Mouse (Mus musculus) liver, embryonic 16.5 days (tissue): ENCODE data around the gene Bricd5. TPM values are rescaled to one million over a fixed set of nuclear protein-coding genes. Genes with fewer than 3 reads are reported as not detected.
"Not testable (repeated sequence)": the region's sequence is repeated elsewhere in the genome, so short reads cannot be mapped to it uniquely, and the experiment has no call there.

Experiments
- ATAC-seq: fragments of 200-750 bp; cut with Nextera tagmentation; 2 replicates; pipeline ENCODE4 v1.8.0; 2017; ENCODE audit warnings: low read depth, mild to moderate bottlenecking, moderate number of reproducible peaks, moderate library complexity
- H3K27ac ChIP-seq: fragments of 300-500 bp; sonication (generic); 2 replicates; pipeline ENCODE4 v1.5.1; 2014; ENCODE audit warnings: mild to moderate bottlenecking, low read length
- H3K27me3 ChIP-seq: fragments of 300-500 bp; sonication (generic); 2 replicates; pipeline ENCODE4 v1.6.1; 2014; ENCODE audit warnings: low read depth, low read length, mixed read lengths; ENCODE audit not compliant: control insufficient read depth, insufficient read depth
- H3K36me3 ChIP-seq: fragments of 300-500 bp; sonication (generic); 2 replicates; pipeline ENCODE4 v1.6.1; 2014; ENCODE audit warnings: mild to moderate bottlenecking; ENCODE audit not compliant: control insufficient read depth, insufficient read depth
- H3K4me1 ChIP-seq: fragments of 300-500 bp; sonication (generic); 2 replicates; pipeline ENCODE4 v1.6.1; 2014; ENCODE audit warnings: low read depth, low read length, mixed read lengths; ENCODE audit not compliant: control insufficient read depth
- H3K4me2 ChIP-seq: fragments of 300-500 bp; sonication (generic); 2 replicates; pipeline ENCODE4 v1.6.1; 2014; ENCODE audit warnings: low read depth, low read length, mixed read lengths
- H3K4me3 ChIP-seq: fragments of 300-500 bp; sonication (generic); 2 replicates; pipeline ENCODE4 v1.5.1; 2014; ENCODE audit warnings: low read depth, mild to moderate bottlenecking, low read length
- H3K9ac ChIP-seq: fragments of 300-500 bp; sonication (generic); 2 replicates; pipeline ENCODE4 v1.6.1; 2014; ENCODE audit warnings: low read depth, low read length
- H3K9me3 ChIP-seq: fragments of 300-500 bp; sonication (generic); replicated peaks from 2 replicates; pipeline ENCODE4 v1.6.1; 2016; ENCODE audit warnings: low read length; ENCODE audit not compliant: control insufficient read depth
- WGBS: fragments of 180-500 bp; shearing (Covaris S2); extraction: QIAGEN DNeasy Blood & Tissue Kit; methylation state at CpG from one replicate; pipeline ENCODE4 v1.1.7; 2014; ENCODE audit not compliant: insufficient replicate concordance; 5-methylcytosine and 5-hydroxymethylcytosine counted together
- polyA plus RNA-seq: library from polyadenylated mRNA; unstranded; fragments of >200 nt; fragmentation: Nextera tagmentation; extraction: Ambion mirVana; gene quantifications from 2 replicates; pipeline ENCODE4 v1.2.1, GENCODE M21; 2015

Bricd5 gene
- polyA plus RNA-seq, result not detected in 2 replicates

GRCm38 (mm10) chr17:24473612-24474275 is at the start of gene Bricd5:
TSS of gene Bricd5 (plus strand) at chr17:24473884.
- peak within 1 kb of the TSS; percentile 94 for H3K4me3 ChIP-seq
- ATAC-seq, result no peak
- H3K4me1 ChIP-seq, result peaks cover 31% of the 10 kb centered on the region
- no peak within 1 kb of the TSS for H3K27ac ChIP-seq
- H3K9ac ChIP-seq, result no peak within 1 kb of the TSS; the same call in 1 of the 2 replicates
- H3K36me3 ChIP-seq, result peaks cover 39% of the 10 kb centered on the region
- 76% methylated on average over 6 of the region's 6 CpGs for WGBS
- no peaks in the 10 kb centered on the region for H3K9me3 ChIP-seq
- peak within 1 kb of the TSS; percentile 91 for H3K4me2 ChIP-seq
- no peaks in the 10 kb centered on the region for H3K27me3 ChIP-seq

GRCm38 (mm10) chr17:24424489-24424888 is 49.2 kb upstream of the Bricd5 start:
- 81% methylated on average over 5 of the region's 5 CpGs for WGBS
- Histone ChIP-seq H3K4me2 (no peak overlapping the region), H3K27me3 (no peaks in the 10 kb centered on the region), H3K36me3 (peaks cover 54% of the 10 kb centered on the region), H3K9me3 (no peaks in the 10 kb centered on the region), H3K9ac (no peak overlapping the region), H3K4me1 (peaks cover 17% of the 10 kb centered on the region), H3K27ac (no peak overlapping the region), H3K4me3 (no peak overlapping the region)
- ATAC-seq, result no peak

- not testable (repeated sequence) for H3K9me3 ChIP-seq, H3K27ac ChIP-seq, ATAC-seq, H3K9ac ChIP-seq, H3K4me3 ChIP-seq, H3K27me3 ChIP-seq, H3K4me2 ChIP-seq
- H3K36me3 ChIP-seq, result peaks cover 46% of the 10 kb centered on the region
- WGBS, result 93% methylated on average over 4 of the region's 8 CpGs
- peaks cover 18% of the 10 kb centered on the region for H3K4me1 ChIP-seq
Observed at GRCm38 (mm10) chr17:24425326-24425725, 48.4 kb upstream of the Bricd5 start.

- Histone ChIP-seq H3K27ac (no peak overlapping the region), H3K4me3 (peak overlapping the region; percentile 80), H3K36me3 (peaks cover 40% of the 10 kb centered on the region), H3K27me3 (no peaks in the 10 kb centered on the region), H3K4me2 (peak overlapping the region; percentile 82), H3K9me3 (no peaks in the 10 kb centered on the region), H3K4me1 (peaks cover 18% of the 10 kb centered on the region), H3K9ac (no peak overlapping the region)
- ATAC-seq, result no peak
- 89% methylated on average over 7 of the region's 7 CpGs for WGBS
Observed at GRCm38 (mm10) chr17:24425905-24426304, 47.8 kb upstream of the Bricd5 start.

GRCm38 (mm10) chr17:24426471-24427169 is 47.1 kb upstream of the Bricd5 start, which contains the start of gene Eci1:
TSS of gene Eci1 (plus strand) at chr17:24426641.
- Histone ChIP-seq H3K27me3 (no peaks in the 10 kb centered on the region), H3K4me3 (peak within 1 kb of the TSS; percentile 80), H3K4me1 (peaks cover 18% of the 10 kb centered on the region), H3K36me3 (peaks cover 33% of the 10 kb centered on the region), H3K9ac (peak within 1 kb of the TSS; percentile 90), H3K9me3 (no peaks in the 10 kb centered on the region), H3K27ac (peak within 1 kb of the TSS; percentile 92), H3K4me2 (peak within 1 kb of the TSS; percentile 82)
- under 1% methylated on average over 47 of the region's 48 CpGs for WGBS
- peak; percentile 97 for ATAC-seq

- Histone ChIP-seq H3K4me2 (peak overlapping the region; percentile 82), H3K4me1 (peaks cover 18% of the 10 kb centered on the region), H3K27ac (peak overlapping the region; percentile 92), H3K27me3 (no peaks in the 10 kb centered on the region), H3K4me3 (peak overlapping the region; percentile 80), H3K36me3 (peaks cover 28% of the 10 kb centered on the region), H3K9me3 (no peaks in the 10 kb centered on the region), H3K9ac (peak overlapping the region; percentile 90)
- no peak for ATAC-seq
- 1% methylated on average over 8 of the region's 8 CpGs for WGBS
Observed at GRCm38 (mm10) chr17:24427170-24427557, 46.5 kb upstream of the Bricd5 start.

GRCm38 (mm10) chr17:24429201-24429983 is 44.3 kb upstream of the Bricd5 start:
- no peak overlapping the region for H3K27ac ChIP-seq

GRCm38 (mm10) chr17:24437016-24437415 is 36.7 kb upstream of the Bricd5 start:
- WGBS, result 80% methylated on average over 5 of the region's 5 CpGs
- no peak for ATAC-seq
- no peaks in the 10 kb centered on the region for H3K9me3 ChIP-seq
- H3K36me3 ChIP-seq, result peaks cover 22% of the 10 kb centered on the region
- no peaks in the 10 kb centered on the region for H3K27me3 ChIP-seq
- no peaks in the 10 kb centered on the region for H3K4me1 ChIP-seq
- H3K4me3 ChIP-seq, result no peak overlapping the region
- H3K9ac ChIP-seq, result no peak overlapping the region
- no peak overlapping the region for H3K27ac ChIP-seq
- H3K4me2 ChIP-seq, result no peak overlapping the region

More at GRCm38 (mm10) chr17:24429201-24429983, 44.3 kb upstream of the Bricd5 start:
- ATAC-seq, result no peak
- Histone ChIP-seq H3K9me3 (no peaks in the 10 kb centered on the region), H3K4me2 (no peak overlapping the region), H3K9ac (no peak overlapping the region), H3K4me1 (peaks cover 18% of the 10 kb centered on the region), H3K27me3 (no peaks in the 10 kb centered on the region), H3K36me3 (peaks cover 8% of the 10 kb centered on the region), H3K4me3 (no peak overlapping the region)
- 81% methylated on average over 14 of the region's 14 CpGs for WGBS
